Mouse (Mus musculus) forebrain, embryonic 11.5 days (tissue): ENCODE data around the gene Vmn1r214. TPM values are rescaled to one million over a fixed set of nuclear protein-coding genes. Genes with fewer than 3 reads are reported as not detected.

ENCODE experiments used
- ATAC-seq: fragments of 200-750 bp; cut with Nextera tagmentation; replicated peaks from 2 replicates; pipeline ENCODE4 v1.8.0; 2017; ENCODE audit warnings: moderate TSS enrichment; ENCODE audit not compliant: low FRiP score
- DNase-seq: peaks from one replicate; pipeline ENCODE4 v3.0.0-alpha.2; 2017; ENCODE audit warnings: low spot score
- H3K27ac ChIP-seq: fragments of 300-500 bp; sonication (generic); 2 replicates; pipeline ENCODE4 v1.5.1; 2014; ENCODE audit warnings: low read depth, low read length
- H3K27me3 ChIP-seq: fragments of 300-500 bp; sonication (generic); 2 replicates; pipeline ENCODE4 v1.6.1; 2014; ENCODE audit warnings: mild to moderate bottlenecking, low read length, mixed read lengths; ENCODE audit not compliant: control insufficient read depth, insufficient read depth
- H3K36me3 ChIP-seq: fragments of 300-500 bp; sonication (generic); 2 replicates; pipeline ENCODE4 v1.6.1; 2014; ENCODE audit warnings: mild to moderate bottlenecking, low read length, moderate library complexity, mixed read lengths; ENCODE audit not compliant: control insufficient read depth, insufficient read depth
- H3K4me1 ChIP-seq: fragments of 300-500 bp; sonication (generic); replicated peaks from 2 replicates; pipeline ENCODE4 v1.6.1; 2014; ENCODE audit warnings: low read length, mixed read lengths; ENCODE audit not compliant: control insufficient read depth, insufficient read depth
- H3K4me2 ChIP-seq: fragments of 300-500 bp; sonication (generic); 2 replicates; pipeline ENCODE4 v1.6.1; 2014; ENCODE audit warnings: low read depth, mild to moderate bottlenecking, low read length, moderate library complexity, mixed read lengths; ENCODE audit not compliant: severe bottlenecking
- H3K4me3 ChIP-seq: fragments of 300-500 bp; sonication (generic); 2 replicates; pipeline ENCODE4 v1.5.1; 2014; ENCODE audit warnings: low read depth, low read length
- H3K9ac ChIP-seq: fragments of 300-500 bp; sonication (generic); 2 replicates; pipeline ENCODE4 v1.6.1; 2014; ENCODE audit warnings: low read length
- H3K9me3 ChIP-seq: fragments of 300-500 bp; sonication (generic); 2 replicates; pipeline ENCODE4 v1.6.1; 2016; ENCODE audit warnings: low read length, mixed read lengths; ENCODE audit not compliant: control insufficient read depth
- WGBS: fragments of 180-500 bp; shearing (Covaris S2); extraction: QIAGEN DNeasy Blood & Tissue Kit; methylation state at CpG from one replicate; pipeline ENCODE4 v1.1.7; 2014; 5-methylcytosine and 5-hydroxymethylcytosine counted together
- polyA plus RNA-seq: library from polyadenylated mRNA; unstranded; fragments of >200 nt; fragmentation: Nextera tagmentation; extraction: Ambion mirVana; gene quantifications from 2 replicates; pipeline ENCODE4 v1.2.1, GENCODE M21; 2014

Vmn1r214 gene
- polyA plus RNA-seq, 1 experiment from 2014 or later = not detected

GRCm38 (mm10) chr13:23069312-23069711 lies 39.1 kb downstream of the Vmn1r214 start:
- Histone ChIP-seq H3K36me3 (no peaks in the 10 kb centered on the region), H3K9me3 (no peaks in the 10 kb centered on the region), H3K27ac (no peak overlapping the region), H3K4me3 (no peak overlapping the region), H3K4me1 (no peaks in the 10 kb centered on the region), H3K4me2 (no peak overlapping the region), H3K9ac (no peak overlapping the region), H3K27me3 (no peaks in the 10 kb centered on the region)
- ATAC-seq = no peak
- WGBS = 89% methylated on average over 2 of the region's 2 CpGs
- DNase-seq = no peak

Other genes with a start within 250 kb of the Vmn1r214 start
- not detected in 2 replicates for gene Vmn1r209, start 220.7 kb upstream of the Vmn1r214 start, polyA plus RNA-seq
- gene Vmn1r210, start 199.1 kb upstream of the Vmn1r214 start, polyA plus RNA-seq = not detected in 2 replicates
- gene Vmn1r211, start 172.9 kb upstream of the Vmn1r214 start, polyA plus RNA-seq = not detected in 2 replicates
- not detected in 2 replicates for gene Vmn1r212, start 146.2 kb upstream of the Vmn1r214 start, polyA plus RNA-seq
- not detected in 2 replicates for gene Vmn1r213, start 22.8 kb upstream of the Vmn1r214 start, polyA plus RNA-seq
- gene Vmn1r215, start 37.6 kb downstream of the Vmn1r214 start, polyA plus RNA-seq = not detected in 2 replicates
- gene Vmn1r217, start 87.8 kb downstream of the Vmn1r214 start, polyA plus RNA-seq = not detected in 2 replicates
- gene Vmn1r218, start 102.7 kb downstream of the Vmn1r214 start, polyA plus RNA-seq = 0.03 TPM in 1 of 2 replicates, not detected in the other
- gene Vmn1r219, start 128.9 kb downstream of the Vmn1r214 start, polyA plus RNA-seq = not detected in 2 replicates
- gene Vmn1r220, start 157.6 kb downstream of the Vmn1r214 start, polyA plus RNA-seq = not detected in 2 replicates
- not detected in 2 replicates for gene Vmn1r221, start 183.7 kb downstream of the Vmn1r214 start, polyA plus RNA-seq
- gene Vmn1r222, start 205.5 kb downstream of the Vmn1r214 start, polyA plus RNA-seq = 0.16 TPM in 1 of 2 replicates, not detected in the other
- not detected in 2 replicates for gene Vmn1r223, start 216.7 kb downstream of the Vmn1r214 start, polyA plus RNA-seq